In the genomic region with DNA sequence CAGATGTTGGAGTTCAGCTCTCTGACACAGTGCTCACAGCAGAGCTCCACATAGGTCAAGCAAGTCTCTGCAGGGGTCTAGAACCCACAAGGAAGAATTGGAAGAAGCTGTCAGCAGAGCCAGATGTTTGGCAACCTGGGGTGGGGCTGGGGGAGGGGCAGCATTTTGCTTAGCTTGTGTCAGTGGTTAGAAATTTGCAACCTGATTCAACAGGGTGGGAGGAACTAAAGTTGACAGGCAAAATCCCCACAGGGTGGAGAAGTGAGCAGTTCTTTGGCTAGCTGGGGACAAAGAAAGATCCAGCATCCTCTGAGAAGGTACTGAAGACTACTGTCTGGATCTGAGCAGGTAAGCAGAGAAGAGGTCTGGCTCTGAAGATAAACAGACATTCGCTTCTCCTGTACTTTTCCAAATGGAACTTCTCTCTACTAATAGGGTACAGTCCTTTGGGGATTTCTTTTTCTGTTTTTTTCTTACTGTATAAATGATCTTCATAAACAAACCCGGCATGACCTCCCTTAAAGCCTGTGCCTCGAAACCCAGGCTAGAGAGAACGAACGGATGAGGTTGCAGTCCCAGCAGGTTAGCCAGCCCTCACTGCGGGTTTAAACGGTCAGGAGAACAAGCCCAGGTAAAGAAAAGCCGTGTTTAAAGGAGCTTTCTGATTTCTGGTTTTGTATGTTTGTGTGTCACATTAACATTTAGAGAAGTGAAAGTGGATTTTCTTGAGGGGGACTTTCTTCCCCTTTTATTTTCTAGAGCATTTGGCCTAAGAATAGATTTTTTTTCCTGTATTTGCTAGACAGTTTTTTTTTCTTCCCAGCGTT, we compare ENCODE assay signal across 9 mouse cellular contexts. TPM values are rescaled to one million over a fixed set of nuclear protein-coding genes. Genes with fewer than 3 reads are reported as not detected.
DNase-seq lines count a peak whose midpoint lies in the region; ATAC-seq lines count a peak whose summit lies in the region.
"Had no signal": no experiment of that assay in that cellular context is flagged by ENCODE, and none has a peak within 500 bp of the region (broad histone marks: within the 10 kb centered on the region; RNA-seq: fewer than 3 reads in every experiment).

A gene (plus strand): TSS at position 268 of the 827 bp plus-strand sequence.

- DNase-seq in adrenal gland, postnatal 10 days, result peak; percentile 3
- DNase-seq in adrenal gland, adult 18-20 months (ENCODE audit: low spot score in 2 of 2), result no peak
- DNase-seq in embryo, embryonic 10.5 days (ENCODE audit: low spot score), result peak; percentile 57
- peak; percentile 29 for DNase-seq in kidney, postnatal 14 days
- DNase-seq in cerebellum, postnatal 14 days, result no peak
- DNase-seq in right cerebral cortex, postnatal 10 days (ENCODE audit: low spot score in 2 of 2), result no peak
- no peak for DNase-seq in layer of hippocampus, adult 11-12 months (ENCODE audit: low spot score)
- DNase-seq: cerebellum, adult 11-12 months had no signal

- ATAC-seq in monocyte, adult 5-6 weeks (replicated peaks; ENCODE audit: insufficient number of reproducible peaks, low FRiP score, low TSS enrichment, poor library complexity, severe bottlenecking), result peak; percentile 57

RNA-seq across cellular contexts. Expression of the gene that starts here (rescaled TPM):
- total RNA-seq in adrenal gland, postnatal 10 days (2021), result 1 to 10 TPM; 5.1 to 9.2 TPM
- total RNA-seq in adrenal gland, adult 18-20 months (2021), result under 1 TPM; 0.20 to 0.26 TPM
- total RNA-seq in monocyte, adult 5-6 weeks (2017), result 6.6 to 7.5 TPM (median 7.4 TPM) in 3 replicates

Comparison
In these comparisons a context has a peak if more than half of its experiments do, and no peak if none do; other contexts are left out.
1. DNase-seq: peak in adrenal gland, postnatal 10 days (single experiment), embryo, embryonic 10.5 days (single experiment) and kidney, postnatal 14 days (single experiment); none in adrenal gland, adult 18-20 months (0 of 2), cerebellum, postnatal 14 days (0 of 2), right cerebral cortex, postnatal 10 days (0 of 2) and layer of hippocampus, adult 11-12 months (single experiment).